Mouse (Mus musculus): ENCODE data around the gene Hkdc1. TPM values are rescaled to one million over a fixed set of nuclear protein-coding genes. Genes with fewer than 3 reads are reported as not detected.

The Hkdc1 gene
- polyA plus RNA-seq, 1 experiment from 2014 or later: 0.35 TPM

DNA sequence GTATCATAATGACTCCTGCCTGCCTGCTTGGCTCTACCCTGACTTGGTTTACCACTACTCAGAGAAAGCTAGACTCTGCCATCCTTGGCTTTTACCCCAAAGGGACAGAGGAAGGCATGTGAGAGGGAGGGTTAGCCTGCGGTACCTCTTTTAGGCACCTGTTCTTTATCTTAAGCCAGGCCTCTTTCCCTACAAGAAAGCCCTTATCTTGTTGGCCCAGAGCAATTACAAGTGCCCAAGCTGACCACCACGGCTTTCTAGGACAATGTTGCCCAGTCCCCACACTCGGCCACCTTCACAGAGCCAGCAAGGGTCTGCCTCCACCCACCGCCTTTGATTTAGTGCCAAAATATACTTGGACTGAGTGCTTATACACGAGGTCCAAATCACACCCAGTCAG is 77.1 kb downstream of the Hkdc1 start:
- WGBS: 82% methylated on average over 5 of the region's 5 CpGs

GRCm38 (mm10) chr10:62344004-62344752 is 78.1 kb downstream of the Hkdc1 start:
- ATAC-seq (replicated peaks): no peak
- Histone ChIP-seq H3K9ac (no peak overlapping the region), H3K27me3 (replicated peaks) (no peaks in the 10 kb centered on the region), H3K4me2 (no peak overlapping the region), H3K36me3 (replicated peaks) (no peaks in the 10 kb centered on the region), H3K4me3 (no peak overlapping the region), H3K4me1 (peaks cover 15% of the 10 kb centered on the region), H3K9me3 (no peaks in the 10 kb centered on the region), H3K27ac (no peak overlapping the region)
- WGBS: 89% methylated on average over 9 of the region's 9 CpGs

More for the DNA sequence above, 77.1 kb downstream of the Hkdc1 start:
- Histone ChIP-seq H3K27ac (no peak overlapping the region), H3K27me3 (replicated peaks) (no peaks in the 10 kb centered on the region), H3K9ac (no peak overlapping the region), H3K9me3 (no peaks in the 10 kb centered on the region), H3K4me1 (peaks cover 12% of the 10 kb centered on the region), H3K4me3 (no peak overlapping the region), H3K4me2 (no peak overlapping the region), H3K36me3 (replicated peaks) (no peaks in the 10 kb centered on the region)
- no peak for ATAC-seq (replicated peaks)

GRCm38 (mm10) chr10:62342512-62342911 is 79.8 kb downstream of the Hkdc1 start:
- Histone ChIP-seq H3K4me2 (no peak overlapping the region), H3K27me3 (replicated peaks) (no peaks in the 10 kb centered on the region), H3K4me1 (peaks cover 29% of the 10 kb centered on the region), H3K9me3 (no peaks in the 10 kb centered on the region), H3K9ac (no peak overlapping the region), H3K27ac (no peak overlapping the region), H3K4me3 (no peak overlapping the region), H3K36me3 (replicated peaks) (no peaks in the 10 kb centered on the region)
- WGBS: 93% methylated on average over 6 of the region's 6 CpGs
- no peak for ATAC-seq (replicated peaks)

- H3K4me2 ChIP-seq: no peak overlapping the region
- H3K4me3 ChIP-seq: no peak overlapping the region
- 90% methylated on average over 4 of the region's 4 CpGs for WGBS
- H3K4me1 ChIP-seq: peaks cover 35% of the 10 kb centered on the region
- H3K9ac ChIP-seq: no peak overlapping the region
- no peak for ATAC-seq (replicated peaks)
- no peaks in the 10 kb centered on the region for H3K9me3 ChIP-seq
- H3K27ac ChIP-seq: no peak overlapping the region
- no peaks in the 10 kb centered on the region for H3K36me3 ChIP-seq (replicated peaks)
- H3K27me3 ChIP-seq (replicated peaks): no peaks in the 10 kb centered on the region
Observed at GRCm38 (mm10) chr10:62341956-62342355, 80.3 kb downstream of the Hkdc1 start.

DNA sequence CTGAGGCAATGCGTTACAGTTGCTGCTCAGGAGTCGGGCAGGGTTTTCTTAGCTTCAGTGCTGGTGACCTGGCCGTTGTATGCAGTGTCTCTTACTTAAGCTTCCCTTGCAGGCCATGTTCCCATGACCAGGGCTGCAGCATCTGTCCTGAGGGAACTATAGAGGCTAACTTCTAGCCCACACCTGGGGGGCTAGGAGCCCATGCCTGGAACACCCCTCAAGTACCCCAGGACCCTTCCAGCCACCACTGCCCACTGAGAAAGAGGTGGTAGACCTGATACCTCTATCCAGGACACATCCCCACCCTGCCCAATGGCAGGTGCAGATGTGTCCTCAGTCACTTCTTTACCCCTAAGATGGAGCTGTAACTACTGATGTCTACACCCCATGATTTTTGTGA is 81.3 kb downstream of the Hkdc1 start:
- H3K9me3 ChIP-seq: no peaks in the 10 kb centered on the region
- H3K36me3 ChIP-seq (replicated peaks): no peaks in the 10 kb centered on the region
- H3K9ac ChIP-seq: peak overlapping the region; percentile 87
- peak; percentile 0; the same call in 1 of the 2 replicates for ATAC-seq (replicated peaks)
- peak overlapping the region; percentile 89 for H3K4me3 ChIP-seq
- WGBS: 23% methylated on average over 3 of the region's 3 CpGs
- H3K27me3 ChIP-seq (replicated peaks): no peaks in the 10 kb centered on the region
- H3K4me2 ChIP-seq: peak overlapping the region; percentile 83
- peaks cover 41% of the 10 kb centered on the region for H3K4me1 ChIP-seq
- H3K27ac ChIP-seq: peak overlapping the region; percentile 91

DNA sequence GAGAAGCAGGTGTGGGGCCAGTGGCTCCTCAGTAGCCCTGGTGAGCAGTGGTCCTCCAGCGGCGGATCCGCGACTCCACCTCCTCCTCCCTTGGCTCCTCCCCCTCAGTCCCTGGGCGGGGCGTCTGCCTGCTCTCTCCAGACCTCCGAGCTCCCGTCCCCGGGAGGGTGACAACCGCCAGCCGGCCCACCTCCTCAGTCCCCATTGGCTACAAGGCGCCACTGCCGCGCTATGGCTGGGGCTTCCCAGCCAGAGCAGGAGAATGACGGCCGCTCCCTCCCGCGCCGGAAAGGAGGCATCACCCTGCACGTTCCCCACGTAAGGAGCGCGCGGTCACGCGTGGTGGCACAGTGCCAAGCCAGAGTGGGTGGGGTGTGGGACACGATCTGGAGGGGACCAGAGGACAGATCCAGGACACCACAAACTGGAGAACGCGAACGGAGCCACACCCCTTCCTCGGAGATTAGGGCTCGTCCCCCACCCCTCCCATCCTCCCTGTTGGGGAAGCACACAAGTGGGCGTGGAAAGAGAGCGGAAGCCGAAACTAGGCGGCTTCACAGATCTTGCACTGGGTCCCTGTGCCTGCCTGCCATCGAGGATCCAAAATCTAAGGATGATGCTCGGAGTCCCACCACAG is 82.1 kb downstream of the Hkdc1 start:
- Histone ChIP-seq H3K4me2 (peak overlapping the region; percentile 83), H3K36me3 (replicated peaks) (no peaks in the 10 kb centered on the region), H3K27me3 (replicated peaks) (no peaks in the 10 kb centered on the region), H3K9me3 (no peaks in the 10 kb centered on the region), H3K4me1 (peaks cover 42% of the 10 kb centered on the region), H3K4me3 (peak overlapping the region; percentile 89), H3K27ac (peak overlapping the region; percentile 91), H3K9ac (peak overlapping the region; percentile 87)
- ATAC-seq (replicated peaks): peak; percentile 97
- 0% methylated on average over 38 of the region's 38 CpGs for WGBS

GRCm38 (mm10) chr10:62339211-62340094 is 82.8 kb downstream of the Hkdc1 start:
- H3K4me3 ChIP-seq: peak overlapping the region; percentile 89
- peak; percentile 67 for ATAC-seq (replicated peaks)
- 2% methylated on average over 45 of the region's 45 CpGs for WGBS
- H3K27ac ChIP-seq: peak overlapping the region; percentile 91
- peaks cover 46% of the 10 kb centered on the region for H3K4me1 ChIP-seq
- H3K9me3 ChIP-seq: no peaks in the 10 kb centered on the region
- H3K36me3 ChIP-seq (replicated peaks): no peaks in the 10 kb centered on the region
- H3K27me3 ChIP-seq (replicated peaks): no peaks in the 10 kb centered on the region
- peak overlapping the region; percentile 87 for H3K9ac ChIP-seq
- peak overlapping the region; percentile 83 for H3K4me2 ChIP-seq

DNA sequence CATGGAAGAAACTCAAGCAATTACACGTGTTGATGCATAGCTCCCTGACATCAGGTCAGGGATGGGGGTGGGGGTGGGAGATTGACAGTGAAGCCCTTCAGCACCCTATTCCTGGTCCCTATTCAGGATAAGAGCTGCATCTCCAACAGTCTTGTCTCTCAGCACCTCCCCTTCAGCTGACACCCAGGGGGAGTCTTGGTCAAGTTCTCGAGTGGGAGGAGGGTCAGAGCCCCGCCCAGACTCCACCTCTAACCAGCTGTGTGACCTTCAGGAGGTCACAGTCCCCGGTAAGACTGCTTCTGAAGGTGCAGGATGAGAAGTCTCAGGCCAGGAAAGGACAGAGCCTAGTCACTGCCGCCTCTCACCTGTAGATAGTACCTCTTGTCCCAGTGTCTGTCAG is 83.7 kb downstream of the Hkdc1 start:
- Histone ChIP-seq H3K4me2 (peak overlapping the region; percentile 83), H3K27me3 (replicated peaks) (no peaks in the 10 kb centered on the region), H3K27ac (no peak overlapping the region), H3K9ac (peak overlapping the region; percentile 87; the same call in 1 of the 2 replicates), H3K4me1 (peaks cover 46% of the 10 kb centered on the region), H3K36me3 (replicated peaks) (no peaks in the 10 kb centered on the region), H3K9me3 (no peaks in the 10 kb centered on the region), H3K4me3 (peak overlapping the region; percentile 89)
- ATAC-seq (replicated peaks): no peak
- WGBS: 33% methylated on average over 5 of the region's 5 CpGs

- no peaks in the 10 kb centered on the region for H3K9me3 ChIP-seq
- no peak overlapping the region for H3K9ac ChIP-seq
- no peak overlapping the region for H3K27ac ChIP-seq
- H3K4me1 ChIP-seq: peaks cover 50% of the 10 kb centered on the region
- 28% methylated on average over 9 of the region's 9 CpGs for WGBS
- no peaks in the 10 kb centered on the region for H3K27me3 ChIP-seq (replicated peaks)
- H3K36me3 ChIP-seq (replicated peaks): no peaks in the 10 kb centered on the region
- no peak for ATAC-seq (replicated peaks)
- H3K4me2 ChIP-seq: peak overlapping the region; percentile 83
- H3K4me3 ChIP-seq: peak overlapping the region; percentile 89
Observed at GRCm38 (mm10) chr10:62338176-62338575, 84.1 kb downstream of the Hkdc1 start.

- no peak overlapping the region for H3K4me3 ChIP-seq
- no peak overlapping the region for H3K9ac ChIP-seq
- H3K4me1 ChIP-seq: peaks cover 58% of the 10 kb centered on the region
- H3K9me3 ChIP-seq: no peaks in the 10 kb centered on the region
- no peak for ATAC-seq (replicated peaks)
- H3K36me3 ChIP-seq (replicated peaks): no peaks in the 10 kb centered on the region
- 22% methylated on average over 12 of the region's 12 CpGs for WGBS
- no peak overlapping the region for H3K27ac ChIP-seq
- H3K27me3 ChIP-seq (replicated peaks): no peaks in the 10 kb centered on the region
- H3K4me2 ChIP-seq: peak overlapping the region; percentile 3; the same call in 1 of the 2 replicates
Observed at GRCm38 (mm10) chr10:62336601-62337578, 85.4 kb downstream of the Hkdc1 start.

- no peak overlapping the region for H3K9ac ChIP-seq
- H3K27ac ChIP-seq: no peak overlapping the region
- H3K4me1 ChIP-seq: peaks cover 47% of the 10 kb centered on the region
- no peak overlapping the region for H3K4me3 ChIP-seq
- H3K4me2 ChIP-seq: peak overlapping the region; percentile 12; the same call in 1 of the 2 replicates
- H3K27me3 ChIP-seq (replicated peaks): no peaks in the 10 kb centered on the region
- no peaks in the 10 kb centered on the region for H3K36me3 ChIP-seq (replicated peaks)
- no peaks in the 10 kb centered on the region for H3K9me3 ChIP-seq
- WGBS: 20% methylated on average over 6 of the region's 6 CpGs
- ATAC-seq (replicated peaks): no peak
Observed at GRCm38 (mm10) chr10:62335423-62335776, 86.9 kb downstream of the Hkdc1 start.

Data from midbrain, embryonic 15.5 days (tissue).